Mouse (Mus musculus) erythroblast, adult 5-6 weeks (primary cell): ENCODE data around the gene Afap1. TPM values are rescaled to one million over a fixed set of nuclear protein-coding genes. Genes with fewer than 3 reads are reported as not detected.

ENCODE experiments used
- ATAC-seq: replicated peaks from 2 replicates; pipeline ENCODE4 v1.8.0; 2016; ENCODE audit warnings: moderate number of reproducible peaks, mild to moderate bottlenecking, moderate TSS enrichment, inconsistent platforms; ENCODE audit not compliant: poor library complexity, low FRiP score, severe bottlenecking
- total RNA-seq, 2 experiments: library from RNA; stranded (forward) in 1 of 2; stranded (reverse) in 1 of 2; fragments of 150-400 nt in 1 of 2; fragments of 200-764, 138-1000 nt in 1 of 2; gene quantifications; 2 replicates each; pipeline versions ENCODE4 v1.2.3 to v1.2.4; 2015 to 2017; ENCODE audit warnings: low replicate concordance in 2 of 2

Afap1 gene
- total RNA-seq, 2 experiments from 2014 or later = 2.0 to 2.1 TPM

DNA sequence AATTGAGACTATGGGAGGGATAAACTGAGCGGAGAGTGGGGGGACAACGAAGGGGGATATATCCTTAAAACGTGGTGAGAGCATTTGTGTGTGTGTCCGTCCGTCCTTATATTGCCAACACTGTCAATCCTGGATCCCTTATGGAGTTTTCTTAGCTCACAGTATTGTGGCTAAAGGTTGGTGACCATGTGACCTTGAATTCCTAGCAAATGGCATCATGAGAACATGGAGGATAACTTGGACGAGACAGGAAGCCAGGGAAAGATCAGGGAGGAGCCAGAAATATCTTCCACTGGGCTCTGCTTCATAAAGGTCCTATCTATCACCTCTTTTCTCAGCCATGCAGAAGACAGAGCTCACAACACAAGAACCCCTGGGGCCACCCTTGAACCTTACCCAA lies 30.3 kb downstream of the Afap1 start:
- no peak for ATAC-seq

- no peak for ATAC-seq
These were observed 32.1 kb downstream of the Afap1 start for GRCm38 (mm10) chr5:35925171-35925634.

DNA sequence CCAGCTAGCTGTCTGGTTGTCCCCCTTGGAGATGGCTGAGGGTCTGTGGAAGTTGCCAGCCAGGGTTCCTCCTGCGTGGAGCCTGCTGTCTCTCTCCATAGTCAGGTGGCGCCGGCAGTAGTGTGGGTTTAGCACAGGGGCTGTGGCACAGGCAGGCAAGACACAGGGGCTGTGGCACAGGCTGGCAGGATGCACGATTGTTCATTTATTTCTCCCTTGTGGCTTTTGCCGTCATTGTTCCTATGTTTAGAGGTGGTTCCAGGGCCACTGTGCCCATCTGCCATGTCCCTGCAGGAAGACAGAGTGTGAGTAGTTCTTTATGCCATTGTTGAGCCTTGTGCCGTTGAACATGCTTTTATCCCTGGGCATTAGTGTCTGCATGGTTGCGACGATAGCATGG lies 33.4 kb downstream of the Afap1 start:
- ATAC-seq = no peak

- no peak for ATAC-seq
These were observed 38.2 kb downstream of the Afap1 start for GRCm38 (mm10) chr5:35931296-35931695.

DNA sequence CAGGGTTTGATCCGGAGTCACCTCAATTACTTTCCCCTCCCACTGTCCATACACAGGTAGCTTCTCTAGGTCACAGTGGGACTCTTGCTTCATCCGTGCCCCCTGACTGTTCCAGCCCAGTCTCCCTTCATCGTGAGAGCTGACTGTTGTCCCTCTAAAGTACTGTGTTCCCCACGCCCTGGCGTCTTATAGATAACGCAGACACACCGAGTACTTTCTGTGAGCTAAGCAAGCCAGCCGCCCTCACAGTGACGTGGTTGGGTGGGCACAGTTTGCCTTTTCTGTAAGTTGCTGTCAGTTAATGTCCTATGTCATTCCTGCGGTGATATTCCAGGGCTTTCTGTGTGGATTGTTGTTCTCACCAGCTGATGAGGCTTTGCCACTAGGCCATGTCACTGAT lies 39.9 kb downstream of the Afap1 start:
- ATAC-seq = no peak

GRCm38 (mm10) chr5:35935939-35936338 lies 42.8 kb downstream of the Afap1 start:
- no peak for ATAC-seq

DNA sequence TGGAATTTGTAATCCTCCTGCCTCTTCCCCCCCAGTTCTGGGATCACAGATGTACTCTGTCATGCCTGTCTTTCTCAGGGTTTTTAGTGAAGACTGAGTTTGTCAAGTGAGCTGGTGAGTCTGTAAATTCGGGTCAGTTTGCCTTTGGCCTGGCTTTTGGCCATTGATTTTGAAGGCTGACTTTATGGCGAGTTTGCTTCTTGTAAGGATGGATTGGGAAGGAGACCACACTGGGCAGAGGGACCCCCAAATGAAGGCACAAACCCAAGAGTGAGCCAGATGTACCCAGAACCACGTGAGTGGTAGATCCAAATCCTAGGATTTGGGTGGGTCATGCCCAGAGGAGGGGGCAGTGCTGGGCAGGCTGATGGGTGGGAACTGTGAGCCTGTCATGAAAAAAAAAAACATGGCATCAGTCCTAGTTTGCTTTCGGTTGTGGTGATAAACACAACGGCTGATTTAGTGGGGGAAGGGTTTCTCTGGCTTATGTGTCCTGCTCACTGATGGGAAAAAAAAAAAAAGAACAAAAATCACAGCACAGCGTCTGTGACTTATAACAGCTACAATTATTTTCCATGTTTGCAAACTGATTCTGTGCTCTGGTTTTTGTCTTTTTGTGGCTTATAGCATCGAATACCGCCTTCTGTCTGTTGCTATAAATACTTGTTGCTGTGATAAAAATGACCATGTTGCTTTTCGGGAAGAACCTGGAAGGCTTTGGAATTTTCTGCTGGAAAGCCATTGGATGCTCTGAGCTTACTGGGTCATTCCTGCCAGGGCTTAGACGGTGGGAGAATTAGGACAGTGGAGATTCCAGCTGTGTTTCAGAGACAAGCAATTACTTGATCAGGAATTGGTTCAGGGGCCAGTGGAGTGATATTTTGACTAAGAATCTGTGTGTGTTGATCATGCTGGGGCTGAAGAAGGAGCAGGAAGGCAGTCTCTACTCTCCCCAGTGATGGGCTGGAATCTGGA lies 45.4 kb downstream of the Afap1 start:
- no peak for ATAC-seq

DNA sequence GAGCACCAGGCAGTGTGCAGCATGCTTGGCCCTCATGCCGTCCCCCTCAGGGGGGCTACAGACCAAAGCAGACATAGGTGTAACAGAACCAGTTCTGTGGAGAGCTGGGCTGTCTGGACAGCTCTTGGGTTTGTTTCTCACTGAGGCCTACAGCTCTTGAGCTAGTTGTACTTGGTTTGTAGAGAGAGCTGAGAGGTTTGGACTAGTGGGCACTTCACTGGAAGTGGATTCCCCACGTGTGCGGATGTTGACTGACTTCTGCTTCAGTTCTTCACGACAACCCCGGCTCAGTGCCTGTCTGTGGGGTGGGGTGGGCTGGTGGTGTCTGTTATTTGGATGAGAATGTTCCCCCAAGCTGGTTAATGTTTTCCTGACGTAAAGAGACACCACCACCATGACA lies 46.8 kb downstream of the Afap1 start:
- ATAC-seq = no peak

DNA sequence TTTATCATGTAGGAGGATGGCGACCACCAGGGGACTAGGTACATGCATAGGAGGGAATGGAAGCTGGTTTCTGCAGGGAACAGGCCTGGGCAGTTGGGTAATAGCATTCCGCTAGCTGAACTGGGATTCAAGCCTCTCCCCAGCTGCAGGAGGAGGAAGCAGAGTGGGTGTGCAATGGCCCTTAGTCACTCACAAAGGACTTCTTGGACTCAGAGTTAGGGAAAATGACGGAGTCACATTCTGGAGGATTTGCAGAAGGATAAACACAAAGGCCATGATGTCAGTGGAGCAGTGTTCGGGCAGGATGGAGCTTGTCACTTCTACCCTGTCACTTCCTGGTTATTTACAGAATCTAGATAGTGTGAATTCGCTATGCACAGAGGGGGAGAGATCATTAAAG lies 50.4 kb downstream of the Afap1 start:
- no peak for ATAC-seq

DNA sequence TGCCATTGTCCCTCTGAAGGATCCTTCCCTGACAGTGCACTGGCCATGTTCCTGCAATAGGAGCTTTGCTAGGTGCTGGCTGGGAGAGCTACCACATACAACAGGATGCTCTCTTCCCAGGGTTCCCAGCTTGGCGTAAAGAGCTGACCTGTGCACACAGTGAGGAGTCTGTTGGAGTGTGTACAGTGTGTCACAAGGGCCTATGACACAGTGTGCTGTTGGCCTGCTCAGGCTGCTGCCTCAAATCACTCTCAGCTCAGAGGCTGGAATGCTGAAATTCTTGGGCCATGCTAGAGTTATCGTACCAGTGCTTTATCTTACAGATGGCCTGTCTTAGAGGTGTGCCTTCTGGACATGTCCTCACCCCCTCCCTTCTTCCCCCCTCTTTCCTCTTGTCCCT lies 53.7 kb downstream of the Afap1 start:
- ATAC-seq = no peak

GRCm38 (mm10) chr5:35947427-35947826 lies 54.3 kb downstream of the Afap1 start:
- no peak for ATAC-seq

DNA sequence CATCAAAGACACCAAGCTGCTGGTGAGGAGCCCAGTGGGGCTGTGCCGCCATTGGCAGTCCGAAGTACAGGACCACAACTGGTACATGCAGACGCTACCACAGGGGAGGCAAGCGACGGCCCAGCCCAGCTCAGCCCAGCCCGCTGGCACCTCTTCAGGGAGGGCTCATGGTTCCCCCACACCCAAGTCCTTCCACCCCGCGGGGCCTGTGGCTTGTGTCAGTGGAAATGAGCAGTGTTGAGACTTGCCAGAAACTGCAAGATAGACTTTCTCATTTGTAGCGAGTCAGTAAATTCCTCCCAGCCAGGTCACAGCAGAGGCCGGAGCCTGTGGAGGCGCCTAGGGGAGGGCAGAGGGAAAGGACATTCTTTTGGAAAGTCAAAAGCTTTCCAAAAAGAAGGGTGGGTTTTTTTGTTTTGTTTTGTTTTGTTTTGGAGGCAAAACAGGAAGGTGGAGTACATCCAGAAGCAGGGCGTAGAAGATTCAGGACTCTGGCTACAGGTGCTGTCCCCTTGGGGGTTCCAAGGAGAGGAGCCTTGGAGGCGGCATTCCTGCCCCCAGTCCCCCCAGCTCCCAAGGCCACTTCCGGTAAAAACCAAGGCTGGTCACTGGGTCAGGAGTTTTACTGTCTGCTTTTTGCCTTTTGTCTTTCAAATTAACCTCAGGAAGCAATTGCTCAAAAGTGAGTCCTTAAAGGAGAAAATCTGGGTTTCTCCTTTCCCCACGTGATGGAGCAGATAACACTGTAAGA lies 55.3 kb downstream of the Afap1 start:
- ATAC-seq = no peak

DNA sequence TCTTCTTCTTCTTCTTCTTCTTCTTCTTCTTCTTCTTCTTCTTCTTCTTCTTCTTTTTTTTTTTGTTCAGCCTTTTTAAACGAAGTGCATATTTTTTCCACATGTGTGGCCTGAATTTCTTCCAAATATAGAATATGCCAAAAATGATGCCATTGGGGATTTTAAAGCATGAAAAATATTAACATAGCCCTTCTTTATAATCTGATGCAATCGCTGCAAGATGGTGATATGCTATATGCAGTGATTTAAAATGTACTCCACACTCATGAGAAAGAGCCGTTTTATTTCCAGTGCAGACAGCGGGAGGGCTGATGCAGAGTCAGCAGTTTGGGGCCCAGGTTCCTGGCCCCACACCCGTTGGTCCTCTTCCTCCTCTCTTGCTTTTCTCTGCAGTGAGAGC lies 55.9 kb downstream of the Afap1 start:
- ATAC-seq = no peak

DNA sequence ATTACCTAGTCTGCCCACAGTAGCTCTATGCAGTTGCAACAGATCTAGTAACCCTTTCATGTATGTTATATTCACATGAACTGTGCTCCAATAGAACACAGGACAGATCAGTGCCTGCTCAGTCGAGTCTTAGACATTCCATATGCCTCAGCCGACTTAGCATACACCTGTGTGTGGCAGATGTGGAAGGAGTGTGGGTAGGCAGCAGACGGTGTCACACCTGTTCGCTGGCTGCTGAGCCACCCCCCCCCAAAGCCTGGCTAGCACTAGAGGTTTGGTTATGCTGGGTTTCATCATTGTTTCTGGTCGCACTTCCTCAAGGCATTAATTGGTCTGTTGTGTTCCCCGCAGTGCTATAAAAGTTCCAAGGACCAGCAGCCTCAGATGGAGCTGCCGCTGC lies 57.4 kb downstream of the Afap1 start:
- no peak for ATAC-seq

- no peak for ATAC-seq
These were observed 61.1 kb downstream of the Afap1 start for GRCm38 (mm10) chr5:35954055-35954718.

- no peak for ATAC-seq
These were observed 63.1 kb downstream of the Afap1 start for GRCm38 (mm10) chr5:35956268-35956667.

- ATAC-seq = no peak
These were observed 65.6 kb downstream of the Afap1 start for GRCm38 (mm10) chr5:35958681-35959080.

GRCm38 (mm10) chr5:35960168-35960567 lies 67.0 kb downstream of the Afap1 start:
- no peak for ATAC-seq

DNA sequence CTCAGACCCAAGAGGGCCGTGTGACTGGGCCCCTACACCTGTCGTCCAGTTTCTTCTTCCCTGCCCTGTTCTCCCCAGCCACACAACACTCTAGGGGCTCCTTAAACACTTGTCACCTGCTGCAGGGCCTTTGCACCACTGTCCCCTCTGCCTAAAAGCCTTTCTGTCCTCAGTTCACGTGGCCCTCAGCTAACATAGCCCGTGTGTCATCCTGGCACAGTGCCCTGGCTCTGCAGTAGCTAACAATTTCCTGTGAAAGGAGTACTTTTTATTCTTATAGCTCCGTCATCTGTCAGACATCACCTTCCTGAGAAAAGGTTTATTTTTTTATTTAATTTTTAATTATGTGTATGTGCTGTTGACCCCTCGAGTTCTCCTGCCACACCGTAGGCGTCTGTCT lies 68.2 kb downstream of the Afap1 start:
- ATAC-seq = no peak

DNA sequence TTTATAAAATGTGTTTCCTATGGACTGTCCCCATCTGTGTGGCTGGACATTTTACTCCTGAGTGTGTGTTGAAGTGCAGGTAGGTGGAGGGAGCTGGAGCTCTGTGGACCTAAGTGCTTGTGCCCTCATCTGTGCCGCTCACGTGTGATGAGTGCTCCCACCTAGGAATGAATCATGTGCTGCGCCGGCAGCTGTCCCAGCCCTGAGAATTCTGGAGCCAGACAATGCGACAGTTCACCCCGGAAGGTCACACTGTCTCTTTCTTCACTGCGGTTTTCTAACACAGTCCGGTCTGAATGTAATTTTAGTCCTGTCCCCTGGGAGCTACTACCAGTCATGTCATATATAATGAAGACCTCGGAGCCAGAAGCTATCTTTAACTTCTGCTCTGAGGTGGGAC lies 70.5 kb downstream of the Afap1 start:
- ATAC-seq = no peak
